In the genomic region with DNA sequence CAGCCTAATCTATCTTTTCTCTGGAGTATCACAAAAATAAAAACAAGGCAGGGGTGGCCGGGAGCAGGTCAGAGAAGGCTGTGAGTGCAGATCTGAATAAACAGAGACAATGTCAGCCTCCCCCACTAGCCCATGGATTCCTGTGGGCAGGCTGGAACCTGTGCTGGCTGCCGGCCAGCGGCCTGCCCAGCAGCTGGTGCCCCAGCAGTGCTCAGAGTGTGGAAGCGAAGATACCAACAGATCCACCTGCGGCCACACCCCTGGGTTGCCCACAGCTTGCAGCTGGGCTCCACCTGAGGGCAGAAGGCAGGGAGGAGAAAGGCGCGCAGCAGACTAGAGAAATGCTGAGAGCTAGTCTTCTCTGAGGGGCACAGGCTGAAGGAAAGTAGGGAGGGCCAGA, we compare ENCODE assay signal across 10 mouse cellular contexts. TPM values are rescaled to one million over a fixed set of nuclear protein-coding genes. Genes with fewer than 3 reads are reported as not detected.
DNase-seq lines count a peak whose midpoint lies in the region; ATAC-seq and TF ChIP-seq lines count a peak whose summit lies in the region.
"Had no signal": no experiment of that assay in that cellular context is flagged by ENCODE, and none has a peak within 500 bp of the region (broad histone marks: within the 10 kb centered on the region; RNA-seq: fewer than 3 reads in every experiment).

No protein-coding gene starts in this region.

- 71% methylated on average over 7 of the region's 7 CpGs for WGBS in neural tube, embryonic 13.5 days
- WGBS in intestine, postnatal 0 days: 28% methylated on average over 7 of the region's 7 CpGs
- WGBS in lung, postnatal 0 days: 46% methylated on average over 7 of the region's 7 CpGs

- H3K4me1 ChIP-seq in neural tube, embryonic 13.5 days (replicated peaks): peaks cover 41% of the 10 kb centered on the region
- peaks cover 22% of the 10 kb centered on the region for H3K4me1 ChIP-seq in intestine, postnatal 0 days (replicated peaks; ENCODE audit: control insufficient read depth, insufficient read depth, low read length)
- H3K4me1 ChIP-seq in lung, postnatal 0 days (ENCODE audit: insufficient read depth, low read depth, low read length): peaks cover 13% of the 10 kb centered on the region; the same call in 1 of the 2 replicates

- no peak overlapping the region for H3K4me3 ChIP-seq in neural tube, embryonic 13.5 days
- H3K4me3 ChIP-seq in intestine, postnatal 0 days (ENCODE audit: low read depth, low read length): no peak overlapping the region
- no peak overlapping the region for H3K4me3 ChIP-seq in lung, postnatal 0 days (ENCODE audit: low read depth, low read length)
- H3K4me3 ChIP-seq: heart, embryonic 10.5 days; limb, embryonic 12.5 days had no signal

- no peaks in the 10 kb centered on the region for H3K27me3 ChIP-seq in neural tube, embryonic 13.5 days
- H3K27me3 ChIP-seq in intestine, postnatal 0 days (replicated peaks; ENCODE audit: control insufficient read depth, insufficient read depth, low read length): no peaks in the 10 kb centered on the region
- H3K27me3 ChIP-seq in lung, postnatal 0 days (replicated peaks; ENCODE audit: insufficient read depth, low read length): no peaks in the 10 kb centered on the region
- H3K27me3 ChIP-seq: limb, embryonic 12.5 days had no signal

- peak; percentile 30; the same call in 1 of the 2 replicates for TF ChIP-seq CTCF in intestine, postnatal 0 days (IDR thresholded peaks at IDR 0.05; ENCODE audit: low read depth)
- TF ChIP-seq CTCF in lung, postnatal 0 days (IDR thresholded peaks at IDR 0.05): no peak

- ATAC-seq in neural tube, embryonic 13.5 days (ENCODE audit: low read depth): no peak
- peak; percentile 54 for ATAC-seq in intestine, postnatal 0 days
- ATAC-seq in lung, postnatal 0 days: peak; percentile 49
- ATAC-seq: activated CD4-positive, CD25-positive, alpha-beta regulatory T cell, adult 4 months had no signal

- H3K27ac ChIP-seq in neural tube, embryonic 13.5 days (replicated peaks): 0 out of 2 replicates have a peak overlapping the region, but pooled peaks have one; percentile 18
- H3K27ac ChIP-seq in intestine, postnatal 0 days (ENCODE audit: low read depth, low read length): peak overlapping the region; percentile 86
- peak overlapping the region; percentile 32; the same call in 1 of the 2 replicates for H3K27ac ChIP-seq in lung, postnatal 0 days (ENCODE audit: low read length)
- H3K27ac ChIP-seq: heart, embryonic 10.5 days; limb, embryonic 12.5 days had no signal

- H3K9ac ChIP-seq in neural tube, embryonic 13.5 days: no peak overlapping the region
- 0 out of 2 replicates have a peak overlapping the region, but pooled peaks have one; percentile 19 for H3K9ac ChIP-seq in intestine, postnatal 0 days (ENCODE audit: low read depth, low read length)
- no peak overlapping the region for H3K9ac ChIP-seq in lung, postnatal 0 days (replicated peaks; ENCODE audit: low read depth)
- H3K9ac ChIP-seq: limb, embryonic 12.5 days had no signal

- no peak for DNase-seq in neural tube, embryonic 10.5 days (ENCODE audit: extremely low spot score, low spot score)
- DNase-seq in lung, postnatal 0 days (ENCODE audit: low spot score): peak; percentile 58
- DNase-seq in urinary bladder, postnatal 14 days (ENCODE audit: low spot score): peak; percentile 78
- DNase-seq in embryo, embryonic 10.5 days (ENCODE audit: low spot score): no peak
- DNase-seq in layer of hippocampus, adult 8-10 months (ENCODE audit: low spot score in 2 of 2): no peak

- no peaks in the 10 kb centered on the region for H3K9me3 ChIP-seq in neural tube, embryonic 13.5 days
- no peaks in the 10 kb centered on the region for H3K9me3 ChIP-seq in intestine, postnatal 0 days (ENCODE audit: control insufficient read depth)
- no peaks in the 10 kb centered on the region for H3K9me3 ChIP-seq in lung, postnatal 0 days (ENCODE audit: low read length)
- H3K9me3 ChIP-seq: heart, embryonic 10.5 days; limb, embryonic 12.5 days had no signal

- no peak overlapping the region for H3K4me2 ChIP-seq in neural tube, embryonic 13.5 days
- peak overlapping the region; percentile 25 for H3K4me2 ChIP-seq in intestine, postnatal 0 days (replicated peaks; ENCODE audit: low read depth)
- no peak overlapping the region for H3K4me2 ChIP-seq in lung, postnatal 0 days (replicated peaks; ENCODE audit: low read depth, low read length)
- H3K4me2 ChIP-seq: limb, embryonic 12.5 days had no signal

- H3K36me3 ChIP-seq in neural tube, embryonic 13.5 days: no peaks in the 10 kb centered on the region
- no peaks in the 10 kb centered on the region for H3K36me3 ChIP-seq in intestine, postnatal 0 days (ENCODE audit: control insufficient read depth, insufficient read depth)
- no peaks in the 10 kb centered on the region for H3K36me3 ChIP-seq in lung, postnatal 0 days (ENCODE audit: insufficient read depth, low read length)
- H3K36me3 ChIP-seq: heart, embryonic 10.5 days; limb, embryonic 12.5 days had no signal

- no peak for TF ChIP-seq EP300 in lung, postnatal 0 days (IDR thresholded peaks at IDR 0.05)

RNA-seq across cellular contexts. Expression of a gene that starts 47.1 kb away (rescaled TPM):
- 16.7 and 16.8 TPM in 2 replicates for polyA plus RNA-seq in neural tube, embryonic 13.5 days (2015; fragmentation: Nextera tagmentation; extraction: Ambion mirVana)
- 22.0 and 25.6 TPM in 2 replicates for polyA plus RNA-seq in intestine, postnatal 0 days (2015; fragmentation: Nextera tagmentation; extraction: Ambion mirVana)
- polyA plus RNA-seq in lung, postnatal 0 days (2015; fragmentation: Nextera tagmentation; extraction: Ambion mirVana): 17.7 and 18.5 TPM in 2 replicates
- total RNA-seq in layer of hippocampus, adult 8-10 months (2022): 100 to 1,000 TPM; 158 to 231 (median 197) TPM

Comparison
In these comparisons a context has a peak if more than half of its experiments do, and no peak if none do; other contexts are left out.
1. H3K27ac ChIP-seq: peak in every context shown above with its lines; median percentile 86 in intestine, postnatal 0 days; 32 in lung, postnatal 0 days; 18 in neural tube, embryonic 13.5 days.
2. DNase-seq: peak in lung, postnatal 0 days (single experiment) and urinary bladder, postnatal 14 days (single experiment); none in neural tube, embryonic 10.5 days (single experiment), embryo, embryonic 10.5 days (single experiment) and layer of hippocampus, adult 8-10 months (0 of 2).